Mouse (Mus musculus) brain, embryonic 14.5 days (tissue): ENCODE results near the gene Sord.

ENCODE experiments used
- CTCF ChIP-seq: fragments of 200-500 bp; IDR thresholded peaks from 2 replicates; pipeline ENCODE4 v1.5.1; 2012; ENCODE audit warnings: inconsistent platforms, mild to moderate bottlenecking, moderate library complexity, borderline replicate concordance; ENCODE audit not compliant: insufficient read depth, insufficient read length; ENCODE audit errors: extremely low read depth
- POLR2A ChIP-seq: fragments of 200-500 bp; IDR thresholded peaks from 2 replicates; pipeline ENCODE4 v1.6.1; 2012; ENCODE audit warnings: mild to moderate bottlenecking, inconsistent platforms, borderline replicate concordance; ENCODE audit not compliant: poor library complexity, insufficient read depth, insufficient read length, severe bottlenecking; ENCODE audit errors: extremely low read depth

DNA sequence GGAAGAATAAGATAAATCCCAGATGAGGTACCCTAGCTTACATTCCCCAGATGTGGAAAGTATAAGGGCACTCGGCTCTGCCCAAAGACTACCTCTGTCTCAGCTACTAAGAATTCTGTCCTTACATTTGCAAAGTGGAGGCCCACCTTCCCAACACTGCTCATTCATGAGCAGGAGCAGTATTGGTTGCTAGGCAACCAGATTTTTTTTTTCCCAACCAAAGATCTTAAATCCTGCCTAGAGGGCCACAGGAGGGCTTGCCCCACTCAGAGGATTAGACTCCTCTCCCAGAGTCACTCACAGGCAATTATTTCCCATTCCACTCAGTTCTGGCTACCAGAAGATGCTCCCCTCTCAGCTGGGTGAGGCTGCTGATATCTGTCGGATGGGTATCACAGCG, 30.1 kb downstream of the Sord start:
- TF ChIP-seq CTCF: no peak
- no peak for TF ChIP-seq POLR2A
